Mouse (Mus musculus) R1 (cell line): ENCODE results near the gene Tnfsf10.
"Not testable (repeated sequence)": the region's sequence is repeated elsewhere in the genome, so short reads cannot be mapped to it uniquely, and the experiment has no call there.

ENCODE experiments used
- DNase-seq: peaks from one replicate; pipeline ENCODE4 v3.0.0-alpha.2; 2018; ENCODE audit warnings: low read depth, low spot score

Tnfsf10 gene

GRCm38 (mm10) chr3:27316559-27317287 is at the start of gene Tnfsf10:
Tnfsf10 (plus strand) TSS chr3:27317028.
- no peak for DNase-seq

GRCm38 (mm10) chr3:27267327-27267726 is 49.5 kb upstream of the Tnfsf10 start:
- no peak for DNase-seq

- DNase-seq = no peak
These were observed 48.9 kb upstream of the Tnfsf10 start for GRCm38 (mm10) chr3:27267887-27268286.

GRCm38 (mm10) chr3:27269151-27269550 is 47.7 kb upstream of the Tnfsf10 start:
- DNase-seq = no peak

GRCm38 (mm10) chr3:27270160-27270962 is 46.5 kb upstream of the Tnfsf10 start:
- DNase-seq = peak; percentile 95

- DNase-seq = no peak
These were observed 43.7 kb upstream of the Tnfsf10 start for GRCm38 (mm10) chr3:27272926-27273745.

- not testable (repeated sequence) for DNase-seq
These were observed 37.4 kb upstream of the Tnfsf10 start for GRCm38 (mm10) chr3:27279286-27279925.

GRCm38 (mm10) chr3:27280280-27280749 is 36.5 kb upstream of the Tnfsf10 start:
- DNase-seq = peak; percentile 41

- DNase-seq = peak; percentile 87
These were observed 33.6 kb upstream of the Tnfsf10 start for GRCm38 (mm10) chr3:27283071-27283713.

- DNase-seq = no peak
These were observed 33.0 kb upstream of the Tnfsf10 start for GRCm38 (mm10) chr3:27283796-27284195.

GRCm38 (mm10) chr3:27284227-27284626 is 32.6 kb upstream of the Tnfsf10 start:
- peak; percentile 70 for DNase-seq

- no peak for DNase-seq
These were observed 31.8 kb upstream of the Tnfsf10 start for GRCm38 (mm10) chr3:27285072-27285471.

GRCm38 (mm10) chr3:27288301-27288700 is 28.5 kb upstream of the Tnfsf10 start:
- no peak for DNase-seq

GRCm38 (mm10) chr3:27288909-27289308 is 27.9 kb upstream of the Tnfsf10 start:
- no peak for DNase-seq

- no peak for DNase-seq
These were observed 26.5 kb upstream of the Tnfsf10 start for GRCm38 (mm10) chr3:27290285-27290684.

GRCm38 (mm10) chr3:27290945-27291344 is 25.9 kb upstream of the Tnfsf10 start:
- peak; percentile 40 for DNase-seq

GRCm38 (mm10) chr3:27291411-27291810 is 25.4 kb upstream of the Tnfsf10 start:
- DNase-seq = peak; percentile 32

- DNase-seq = no peak
These were observed 23.0 kb upstream of the Tnfsf10 start for GRCm38 (mm10) chr3:27293645-27294385.

GRCm38 (mm10) chr3:27300451-27300850 is 16.4 kb upstream of the Tnfsf10 start:
- DNase-seq = no peak
